Comparison of ENCODE assay signal across 8 mouse cellular contexts in the genomic region with DNA sequence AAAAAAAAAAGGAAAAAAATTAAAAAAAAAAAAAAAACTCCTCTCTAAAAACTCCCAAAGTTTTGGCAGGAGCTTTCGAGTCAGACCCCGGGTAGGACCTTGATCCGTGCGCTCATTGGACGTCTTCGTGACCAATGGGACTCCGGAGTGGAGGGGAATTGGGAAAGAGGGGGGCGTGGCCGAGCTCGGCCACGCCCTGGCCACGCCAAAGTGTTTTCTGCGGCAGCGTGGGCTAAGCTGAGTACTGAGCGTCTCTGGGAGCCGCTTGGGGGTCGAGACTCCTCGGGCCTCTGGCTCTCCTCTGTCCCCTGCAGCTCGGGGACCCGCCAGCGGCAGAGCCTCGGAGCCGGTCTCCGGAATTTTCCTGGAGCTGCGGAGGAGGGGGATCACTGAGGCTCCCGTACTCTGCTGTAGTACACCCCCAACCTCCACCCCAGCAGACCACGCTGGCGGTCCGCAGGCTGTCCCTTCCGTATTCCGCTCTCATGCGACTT. TPM values are rescaled to one million over a fixed set of nuclear protein-coding genes. Genes with fewer than 3 reads are reported as not detected.
DNase-seq lines count a peak whose midpoint lies in the region; ATAC-seq lines count a peak whose summit lies in the region.

A gene (minus strand): TSS at position 64 of the 494 bp plus-strand sequence.

- peak; percentile 92 for DNase-seq in 3T3-L1 (ENCODE audit: low read depth, low spot score)
- DNase-seq in WW6 (ENCODE audit: low read depth, low spot score) = peak; percentile 56
- peak; percentile 89 for DNase-seq in lung, postnatal 36 days
- peak; percentile 17 for DNase-seq in spleen, adult 12 weeks (ENCODE audit: low spot score)
- no peak for DNase-seq in cerebellum, adult 9-11 months

- peaks cover 28% of the 10 kb centered on the region for H3K4me1 ChIP-seq in embryonic facial prominence, embryonic 13.5 days
- peaks cover 7% of the 10 kb centered on the region; the same call in 1 of the 2 replicates for H3K4me1 ChIP-seq in heart, embryonic 11.5 days (ENCODE audit: control insufficient read depth, insufficient read depth, low read length)
- peaks cover 23% of the 10 kb centered on the region for H3K4me1 ChIP-seq in kidney, embryonic 16.5 days (ENCODE audit: insufficient read depth, low read length)

- ATAC-seq in embryonic facial prominence, embryonic 13.5 days (ENCODE audit: insufficient number of reproducible peaks, insufficient read depth, low FRiP score, low TSS enrichment, low read depth) = peak; percentile 83
- ATAC-seq in heart, embryonic 11.5 days (replicated peaks; ENCODE audit: insufficient number of reproducible peaks, low FRiP score, low TSS enrichment) = peak; percentile 88
- ATAC-seq in kidney, embryonic 16.5 days (ENCODE audit: low FRiP score, low TSS enrichment) = peak; percentile 89

- H3K9ac ChIP-seq in embryonic facial prominence, embryonic 13.5 days = peak within 1 kb of the TSS; percentile 74
- H3K9ac ChIP-seq in heart, embryonic 11.5 days (ENCODE audit: low read depth, low read length) = peak within 1 kb of the TSS; percentile 74
- peak within 1 kb of the TSS; percentile 69 for H3K9ac ChIP-seq in kidney, embryonic 16.5 days (replicated peaks; ENCODE audit: low read length)

- H3K9me3 ChIP-seq in embryonic facial prominence, embryonic 13.5 days = no peaks in the 10 kb centered on the region
- H3K9me3 ChIP-seq in heart, embryonic 11.5 days (replicated peaks; ENCODE audit: control insufficient read depth, low read length) = no peaks in the 10 kb centered on the region
- H3K9me3 ChIP-seq in kidney, embryonic 16.5 days (ENCODE audit: low read length) = no peaks in the 10 kb centered on the region

- peak within 1 kb of the TSS; percentile 86 for H3K4me2 ChIP-seq in embryonic facial prominence, embryonic 13.5 days
- H3K4me2 ChIP-seq in heart, embryonic 11.5 days = peak within 1 kb of the TSS; percentile 98
- H3K4me2 ChIP-seq in kidney, embryonic 16.5 days (replicated peaks; ENCODE audit: low read depth, low read length) = peak within 1 kb of the TSS; percentile 87

- H3K4me3 ChIP-seq in embryonic facial prominence, embryonic 13.5 days = peak within 1 kb of the TSS; percentile 59
- H3K4me3 ChIP-seq in heart, embryonic 11.5 days (ENCODE audit: low read depth, low read length) = peak within 1 kb of the TSS; percentile 68
- H3K4me3 ChIP-seq in kidney, embryonic 16.5 days (ENCODE audit: low read length) = peak within 1 kb of the TSS; percentile 60

- no peaks in the 10 kb centered on the region for H3K36me3 ChIP-seq in embryonic facial prominence, embryonic 13.5 days
- H3K36me3 ChIP-seq in heart, embryonic 11.5 days (ENCODE audit: control insufficient read depth, insufficient read depth, low read length) = no peaks in the 10 kb centered on the region
- H3K36me3 ChIP-seq in kidney, embryonic 16.5 days (ENCODE audit: insufficient read depth, low read length) = no peaks in the 10 kb centered on the region

- H3K27me3 ChIP-seq in embryonic facial prominence, embryonic 13.5 days = peaks cover 96% of the 10 kb centered on the region
- peaks cover 78% of the 10 kb centered on the region for H3K27me3 ChIP-seq in heart, embryonic 11.5 days (ENCODE audit: control insufficient read depth, insufficient read depth, low read length)
- H3K27me3 ChIP-seq in kidney, embryonic 16.5 days (ENCODE audit: insufficient read depth, low read length) = peaks cover 86% of the 10 kb centered on the region

- under 1% methylated on average over 32 of the region's 32 CpGs for WGBS in embryonic facial prominence, embryonic 13.5 days
- under 1% methylated on average over 32 of the region's 32 CpGs for WGBS in heart, embryonic 11.5 days (ENCODE audit: insufficient replicate concordance)
- 0% methylated on average over 32 of the region's 32 CpGs for WGBS in kidney, embryonic 16.5 days

- peak within 1 kb of the TSS; percentile 71 for H3K27ac ChIP-seq in embryonic facial prominence, embryonic 13.5 days
- peak within 1 kb of the TSS; percentile 42; the same call in 1 of the 2 replicates for H3K27ac ChIP-seq in heart, embryonic 11.5 days (ENCODE audit: low read depth, low read length)
- H3K27ac ChIP-seq in kidney, embryonic 16.5 days (ENCODE audit: low read length) = peak within 1 kb of the TSS; percentile 86

RNA-seq across cellular contexts. Expression of the gene that starts here (rescaled TPM):
- polyA plus RNA-seq in embryonic facial prominence, embryonic 13.5 days (2015; fragmentation: Nextera tagmentation; extraction: Ambion mirVana) = 13.3 and 14.9 TPM in 2 replicates
- polyA plus RNA-seq in heart, embryonic 11.5 days (2014; fragmentation: Nextera tagmentation; extraction: Ambion mirVana) = 5.0 and 7.0 TPM in 2 replicates
- polyA plus RNA-seq in kidney, embryonic 16.5 days (2015; fragmentation: Nextera tagmentation; extraction: Ambion mirVana) = 12.8 and 13.2 TPM in 2 replicates
